Mouse (Mus musculus) neural tube, embryonic 12.5 days (tissue): ENCODE data around the gene Akip1. TPM values are rescaled to one million over a fixed set of nuclear protein-coding genes. Genes with fewer than 3 reads are reported as not detected.

Experiments
- ATAC-seq: fragments of 200-750 bp; cut with Nextera tagmentation; 2 replicates; pipeline ENCODE4 v1.8.0; 2017; ENCODE audit warnings: low read depth, mild to moderate bottlenecking, moderate TSS enrichment, moderate library complexity; ENCODE audit not compliant: low FRiP score
- H3K27ac ChIP-seq: fragments of 300-500 bp; sonication (generic); 2 replicates; pipeline ENCODE4 v1.5.1; 2016
- H3K27me3 ChIP-seq: fragments of 300-500 bp; sonication (generic); replicated peaks from 2 replicates; pipeline ENCODE4 v1.6.1; 2016; ENCODE audit warnings: mild to moderate bottlenecking
- H3K36me3 ChIP-seq: fragments of 300-500 bp; sonication (generic); 2 replicates; pipeline ENCODE4 v1.6.1; 2016; ENCODE audit warnings: mild to moderate bottlenecking
- H3K4me1 ChIP-seq: fragments of 300-500 bp; sonication (generic); 2 replicates; pipeline ENCODE4 v1.6.1; 2016
- H3K4me2 ChIP-seq: fragments of 300-500 bp; sonication (generic); replicated peaks from 2 replicates; pipeline ENCODE4 v1.6.1; 2016; ENCODE audit warnings: mild to moderate bottlenecking
- H3K4me3 ChIP-seq: fragments of 300-500 bp; sonication (generic); 2 replicates; pipeline ENCODE4 v1.5.1; 2016
- H3K9ac ChIP-seq: fragments of 300-500 bp; sonication (generic); 2 replicates; pipeline ENCODE4 v1.6.1; 2016; ENCODE audit warnings: mild to moderate bottlenecking
- H3K9me3 ChIP-seq: fragments of 300-500 bp; sonication (generic); 2 replicates; pipeline ENCODE4 v1.6.1; 2016; ENCODE audit warnings: mild to moderate bottlenecking
- WGBS: fragments of 180-500 bp; shearing (Covaris S2); methylation state at CpG from one replicate; pipeline ENCODE4 v1.1.7; 2016; 5-methylcytosine and 5-hydroxymethylcytosine counted together
- polyA plus RNA-seq: library from polyadenylated mRNA; unstranded; fragments of >200 nt; fragmentation: Nextera tagmentation; extraction: Ambion mirVana; gene quantifications from 2 replicates; pipeline ENCODE4 v1.2.1, GENCODE M21; 2016

The Akip1 gene
- polyA plus RNA-seq, result 16.1 and 17.6 TPM in 2 replicates

- 0 out of 2 replicates have a peak, but pooled peaks cover 4% of the 10 kb centered on the region for H3K4me1 ChIP-seq
- H3K4me2 ChIP-seq, result peak within 1 kb of the TSS; percentile 75
- no peaks in the 10 kb centered on the region for H3K27me3 ChIP-seq
- 0 out of 2 replicates have a peak, but pooled peaks cover 2% of the 10 kb centered on the region for H3K36me3 ChIP-seq
- peak within 1 kb of the TSS; percentile 63 for H3K9ac ChIP-seq
- H3K27ac ChIP-seq, result no peak within 1 kb of the TSS
- 1% methylated on average over 61 of the region's 61 CpGs for WGBS
- peak within 1 kb of the TSS; percentile 55 for H3K4me3 ChIP-seq
- ATAC-seq, result peak; percentile 98
- no peaks in the 10 kb centered on the region for H3K9me3 ChIP-seq
These were observed at the start of gene Akip1, which contains the start of gene St5 for GRCm38 (mm10) chr7:109703190-109704015. Gene Akip1, plus strand, starts transcription at chr7:109703690. Gene St5, minus strand, starts transcription at chr7:109703605.

GRCm38 (mm10) chr7:109654871-109655270 lies 48.6 kb upstream of the Akip1 start:
- Histone ChIP-seq H3K27ac (no peak overlapping the region), H3K36me3 (no peaks in the 10 kb centered on the region), H3K27me3 (no peaks in the 10 kb centered on the region), H3K4me3 (no peak overlapping the region), H3K4me1 (no peaks in the 10 kb centered on the region), H3K4me2 (no peak overlapping the region), H3K9me3 (no peaks in the 10 kb centered on the region), H3K9ac (no peak overlapping the region)
- ATAC-seq, result no peak
- 86% methylated on average over 5 of the region's 5 CpGs for WGBS

GRCm38 (mm10) chr7:109657884-109658283 lies 45.6 kb upstream of the Akip1 start:
- H3K27me3 ChIP-seq, result no peaks in the 10 kb centered on the region
- no peak overlapping the region for H3K4me2 ChIP-seq
- H3K4me1 ChIP-seq, result no peaks in the 10 kb centered on the region
- H3K4me3 ChIP-seq, result no peak overlapping the region
- no peak overlapping the region for H3K9ac ChIP-seq
- ATAC-seq, result no peak
- H3K36me3 ChIP-seq, result no peaks in the 10 kb centered on the region
- 54% methylated on average over 6 of the region's 6 CpGs for WGBS
- no peaks in the 10 kb centered on the region for H3K9me3 ChIP-seq
- H3K27ac ChIP-seq, result no peak overlapping the region

- WGBS, result 91% methylated on average over 2 of the region's 2 CpGs
- Histone ChIP-seq H3K27me3 (no peaks in the 10 kb centered on the region), H3K9me3 (no peaks in the 10 kb centered on the region), H3K27ac (no peak overlapping the region), H3K36me3 (no peaks in the 10 kb centered on the region), H3K4me1 (no peaks in the 10 kb centered on the region), H3K4me3 (no peak overlapping the region), H3K9ac (no peak overlapping the region), H3K4me2 (no peak overlapping the region)
- ATAC-seq, result no peak
These were observed 44.2 kb upstream of the Akip1 start for GRCm38 (mm10) chr7:109659278-109659677.

GRCm38 (mm10) chr7:109662626-109663025 lies 40.9 kb upstream of the Akip1 start:
- Histone ChIP-seq H3K27me3 (no peaks in the 10 kb centered on the region), H3K27ac (no peak overlapping the region), H3K9ac (no peak overlapping the region), H3K4me3 (no peak overlapping the region), H3K9me3 (no peaks in the 10 kb centered on the region), H3K4me2 (no peak overlapping the region), H3K4me1 (no peaks in the 10 kb centered on the region), H3K36me3 (no peaks in the 10 kb centered on the region)
- 90% methylated on average over 4 of the region's 4 CpGs for WGBS
- no peak for ATAC-seq

- WGBS, result 82% methylated on average over 5 of the region's 5 CpGs
- no peaks in the 10 kb centered on the region for H3K36me3 ChIP-seq
- H3K4me3 ChIP-seq, result no peak overlapping the region
- H3K4me1 ChIP-seq, result no peaks in the 10 kb centered on the region
- H3K9ac ChIP-seq, result no peak overlapping the region
- H3K27me3 ChIP-seq, result no peaks in the 10 kb centered on the region
- H3K9me3 ChIP-seq, result no peaks in the 10 kb centered on the region
- H3K27ac ChIP-seq, result no peak overlapping the region
- no peak for ATAC-seq
- no peak overlapping the region for H3K4me2 ChIP-seq
These were observed 36.8 kb upstream of the Akip1 start for GRCm38 (mm10) chr7:109666664-109667063.

GRCm38 (mm10) chr7:109669426-109670170 lies 33.9 kb upstream of the Akip1 start:
- H3K4me3 ChIP-seq, result no peak overlapping the region
- H3K27ac ChIP-seq, result no peak overlapping the region
- WGBS, result 87% methylated on average over 5 of the region's 5 CpGs
- no peaks in the 10 kb centered on the region for H3K27me3 ChIP-seq
- H3K4me2 ChIP-seq, result peak overlapping the region; percentile 31
- ATAC-seq, result no peak
- no peaks in the 10 kb centered on the region; the same call in 1 of the 2 replicates for H3K4me1 ChIP-seq
- no peak overlapping the region for H3K9ac ChIP-seq
- H3K9me3 ChIP-seq, result no peaks in the 10 kb centered on the region
- no peaks in the 10 kb centered on the region for H3K36me3 ChIP-seq

- H3K27me3 ChIP-seq, result no peaks in the 10 kb centered on the region
- H3K36me3 ChIP-seq, result no peaks in the 10 kb centered on the region
- peak overlapping the region; percentile 15; the same call in 1 of the 2 replicates for H3K27ac ChIP-seq
- no peaks in the 10 kb centered on the region for H3K9me3 ChIP-seq
- H3K9ac ChIP-seq, result peak overlapping the region; percentile 70
- H3K4me2 ChIP-seq, result peak overlapping the region; percentile 81
- H3K4me3 ChIP-seq, result peak overlapping the region; percentile 55
- H3K4me1 ChIP-seq, result no peaks in the 10 kb centered on the region; the same call in 1 of the 2 replicates
- ATAC-seq, result peak; percentile 94
- WGBS, result under 1% methylated on average over 43 of the region's 44 CpGs
These were observed 31.7 kb upstream of the Akip1 start for GRCm38 (mm10) chr7:109671581-109672471.

GRCm38 (mm10) chr7:109674944-109675628 lies 28.4 kb upstream of the Akip1 start:
- H3K27ac ChIP-seq, result no peak overlapping the region
- no peak for ATAC-seq
- no peak overlapping the region for H3K9ac ChIP-seq
- no peaks in the 10 kb centered on the region for H3K9me3 ChIP-seq
- no peak overlapping the region for H3K4me2 ChIP-seq
- WGBS, result 83% methylated on average over 4 of the region's 4 CpGs
- H3K36me3 ChIP-seq, result no peaks in the 10 kb centered on the region
- no peaks in the 10 kb centered on the region; the same call in 1 of the 2 replicates for H3K4me1 ChIP-seq
- no peaks in the 10 kb centered on the region for H3K27me3 ChIP-seq
- no peak overlapping the region for H3K4me3 ChIP-seq

GRCm38 (mm10) chr7:109680284-109680683 lies 23.2 kb upstream of the Akip1 start:
- no peak overlapping the region for H3K27ac ChIP-seq
- no peak overlapping the region for H3K9ac ChIP-seq
- no peak for ATAC-seq
- no peaks in the 10 kb centered on the region for H3K9me3 ChIP-seq
- no peaks in the 10 kb centered on the region for H3K27me3 ChIP-seq
- H3K4me2 ChIP-seq, result no peak overlapping the region
- WGBS, result 97% methylated on average over 2 of the region's 2 CpGs
- no peaks in the 10 kb centered on the region for H3K36me3 ChIP-seq
- no peak overlapping the region for H3K4me3 ChIP-seq
- H3K4me1 ChIP-seq, result no peaks in the 10 kb centered on the region

- Histone ChIP-seq H3K4me1 (no peaks in the 10 kb centered on the region), H3K27me3 (no peaks in the 10 kb centered on the region), H3K4me3 (no peak overlapping the region), H3K36me3 (no peaks in the 10 kb centered on the region), H3K4me2 (no peak overlapping the region), H3K9ac (no peak overlapping the region), H3K9me3 (no peaks in the 10 kb centered on the region), H3K27ac (no peak overlapping the region)
- WGBS, result 97% methylated on average over 1 of the region's 1 CpGs
- no peak for ATAC-seq
These were observed 22.6 kb upstream of the Akip1 start for GRCm38 (mm10) chr7:109680879-109681278.
